Mouse (Mus musculus): ENCODE measurements at regions not wholly inside any gene's neighbourhood (a gene's known extent, or its start where the extent isn't known, plus 50 kb on each side); places are given as distances from the start of the nearest gene placed in this dataset.
"Not testable (repeated sequence)": the region's sequence is repeated elsewhere in the genome, so short reads cannot be mapped to it uniquely, and the experiment has no call there.

DNA sequence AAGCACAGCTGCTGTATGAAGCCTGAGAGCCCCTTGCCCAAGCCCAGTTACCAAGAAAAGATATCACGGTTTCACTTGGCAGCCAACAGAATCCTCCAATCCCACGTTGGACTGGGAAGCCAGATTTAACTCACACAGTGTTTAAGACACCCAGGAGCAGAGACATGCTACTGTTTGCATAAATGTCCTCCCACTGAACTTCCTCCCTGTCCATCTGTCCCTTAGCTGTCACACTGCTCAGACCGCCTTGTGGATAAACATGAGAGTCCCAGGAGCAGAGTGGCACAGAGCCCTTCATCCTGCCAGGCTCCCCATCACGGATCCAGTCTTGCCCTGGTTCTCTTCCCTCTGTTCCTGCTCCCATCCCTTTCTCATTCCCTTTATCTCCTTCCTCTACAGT, 194.9 kb upstream of the Nectin1 start:
- Histone ChIP-seq H3K9ac (ENCODE audit: low read depth, poor library complexity, severe bottlenecking) (no peak overlapping the region), H3K9me3 (replicated peaks; ENCODE audit: control insufficient read depth, insufficient read depth, low read length, poor library complexity, severe bottlenecking) (no peaks in the 10 kb centered on the region), H3K27ac (ENCODE audit: insufficient read depth, low read length) (no peak overlapping the region), H3K36me3 (ENCODE audit: control insufficient read depth, insufficient read depth, low read length, poor library complexity, severe bottlenecking) (no peaks in the 10 kb centered on the region), H3K27me3 (ENCODE audit: control insufficient read depth, insufficient read depth, low read length, poor library complexity, severe bottlenecking) (no peaks in the 10 kb centered on the region), H3K4me3 (ENCODE audit: low read depth, low read length) (no peak overlapping the region), H3K4me1 (ENCODE audit: control insufficient read depth, insufficient read depth, low read length) (no peaks in the 10 kb centered on the region)
- TF ChIP-seq POLR2A (IDR thresholded peaks at IDR 0.05; ENCODE audit: insufficient read depth, low read length), result no peak
- TF ChIP-seq CTCF (IDR thresholded peaks at IDR 0.05; ENCODE audit: low read depth, low read length), result no peak
- TF ChIP-seq EP300 (IDR thresholded peaks at IDR 0.05; ENCODE audit: insufficient read depth, low read depth, low read length), result no peak

- H3K9me3 ChIP-seq (replicated peaks; ENCODE audit: control insufficient read depth, insufficient read depth, low read length, poor library complexity, severe bottlenecking), result no peaks in the 10 kb centered on the region
- H3K9ac ChIP-seq (ENCODE audit: low read depth, poor library complexity, severe bottlenecking), result no peak overlapping the region
- no peaks in the 10 kb centered on the region for H3K36me3 ChIP-seq (ENCODE audit: control insufficient read depth, insufficient read depth, low read length, poor library complexity, severe bottlenecking)
- no peak overlapping the region for H3K4me3 ChIP-seq (ENCODE audit: low read depth, low read length)
- H3K27me3 ChIP-seq (ENCODE audit: control insufficient read depth, insufficient read depth, low read length, poor library complexity, severe bottlenecking), result no peaks in the 10 kb centered on the region
- no peak overlapping the region for H3K27ac ChIP-seq (ENCODE audit: insufficient read depth, low read length)
- no peaks in the 10 kb centered on the region for H3K4me1 ChIP-seq (ENCODE audit: control insufficient read depth, insufficient read depth, low read length)
- no peak for TF ChIP-seq POLR2A (IDR thresholded peaks at IDR 0.05; ENCODE audit: insufficient read depth, low read length)
- no peak for TF ChIP-seq EP300 (IDR thresholded peaks at IDR 0.05; ENCODE audit: insufficient read depth, low read depth, low read length)
- no peak for TF ChIP-seq CTCF (IDR thresholded peaks at IDR 0.05; ENCODE audit: low read depth, low read length)
Observed at GRCm38 (mm10) chr9:43549293-43549692, 194.5 kb upstream of the Nectin1 start.

GRCm38 (mm10) chr9:43552758-43553157, 191.0 kb upstream of the Nectin1 start:
- not testable (repeated sequence) for H3K36me3 ChIP-seq (ENCODE audit: control insufficient read depth, insufficient read depth, low read length, poor library complexity, severe bottlenecking); H3K9ac ChIP-seq (ENCODE audit: low read depth, poor library complexity, severe bottlenecking); H3K9me3 ChIP-seq (replicated peaks; ENCODE audit: control insufficient read depth, insufficient read depth, low read length, poor library complexity, severe bottlenecking); H3K4me1 ChIP-seq (ENCODE audit: control insufficient read depth, insufficient read depth, low read length); H3K4me3 ChIP-seq (ENCODE audit: low read depth, low read length); H3K27ac ChIP-seq (ENCODE audit: insufficient read depth, low read length); H3K27me3 ChIP-seq (ENCODE audit: control insufficient read depth, insufficient read depth, low read length, poor library complexity, severe bottlenecking)

DNA sequence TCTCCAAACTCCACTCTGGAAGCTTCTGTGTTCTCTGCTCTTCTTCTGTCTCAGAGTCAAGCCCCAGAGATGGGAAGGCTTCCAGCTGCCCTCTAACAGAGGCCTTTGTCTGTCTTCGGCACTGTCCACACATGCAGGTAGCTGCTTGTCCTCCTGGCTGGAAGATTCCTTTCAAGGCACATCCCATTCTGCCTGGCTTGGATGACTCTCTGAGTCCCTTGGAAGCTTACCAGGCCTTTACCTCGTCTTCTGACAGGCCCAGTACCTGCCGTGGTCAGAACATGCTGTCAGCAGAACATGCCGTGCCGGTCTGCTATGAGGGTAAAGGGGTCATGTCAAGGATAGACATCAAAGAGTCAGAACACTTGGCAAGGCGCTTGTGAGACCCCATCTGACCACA, 181.8 kb upstream of the Nectin1 start:
- no peak for TF ChIP-seq POLR2A (IDR thresholded peaks at IDR 0.05; ENCODE audit: insufficient read depth, low read length)
- TF ChIP-seq CTCF (IDR thresholded peaks at IDR 0.05; ENCODE audit: low read depth, low read length), result no peak
- no peak for TF ChIP-seq EP300 (IDR thresholded peaks at IDR 0.05; ENCODE audit: insufficient read depth, low read depth, low read length)
- Histone ChIP-seq H3K36me3 (ENCODE audit: control insufficient read depth, insufficient read depth, low read length, poor library complexity, severe bottlenecking) (no peaks in the 10 kb centered on the region), H3K9me3 (replicated peaks; ENCODE audit: control insufficient read depth, insufficient read depth, low read length, poor library complexity, severe bottlenecking) (no peaks in the 10 kb centered on the region), H3K9ac (ENCODE audit: low read depth, poor library complexity, severe bottlenecking) (no peak overlapping the region), H3K4me3 (ENCODE audit: low read depth, low read length) (no peak overlapping the region), H3K27ac (ENCODE audit: insufficient read depth, low read length) (no peak overlapping the region), H3K27me3 (ENCODE audit: control insufficient read depth, insufficient read depth, low read length, poor library complexity, severe bottlenecking) (no peaks in the 10 kb centered on the region), H3K4me1 (ENCODE audit: control insufficient read depth, insufficient read depth, low read length) (no peaks in the 10 kb centered on the region)

DNA sequence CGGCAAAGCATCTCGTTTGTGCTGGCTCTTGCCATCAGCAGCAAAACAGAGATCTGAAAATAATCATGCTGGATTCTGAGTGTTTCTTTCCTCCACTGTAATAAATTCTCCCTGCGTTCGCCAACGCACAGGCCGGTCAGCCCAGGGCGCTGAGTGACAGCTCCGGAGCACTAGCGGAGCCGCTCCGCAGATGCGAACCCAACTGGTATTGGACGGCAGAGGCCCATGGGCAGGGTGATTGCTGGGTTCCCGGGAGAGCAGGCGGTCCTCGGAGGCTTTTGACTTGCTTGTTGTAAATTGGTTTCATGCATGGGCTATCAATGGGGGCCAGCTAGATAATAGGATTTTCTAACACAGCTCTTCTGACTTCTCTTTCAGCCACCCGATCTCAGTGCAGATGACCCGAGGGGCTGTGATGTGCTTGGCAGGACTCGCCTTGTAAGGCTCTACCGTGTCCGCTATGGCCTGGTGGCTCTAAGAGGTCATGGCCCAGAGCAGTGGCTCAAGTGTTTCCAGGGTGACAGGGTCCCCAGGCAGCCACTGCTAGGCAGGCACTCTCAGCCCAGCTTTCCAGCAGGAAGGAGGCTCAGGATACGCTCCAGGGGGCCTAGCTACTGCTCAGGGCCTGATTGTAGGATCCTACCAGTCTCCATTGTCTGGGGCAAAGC, 179.4 kb upstream of the Nectin1 start:
- Histone ChIP-seq H3K36me3 (ENCODE audit: control insufficient read depth, insufficient read depth, low read length, poor library complexity, severe bottlenecking) (no peaks in the 10 kb centered on the region), H3K27ac (ENCODE audit: insufficient read depth, low read length) (no peak overlapping the region), H3K4me3 (ENCODE audit: low read depth, low read length) (no peak overlapping the region), H3K4me1 (ENCODE audit: control insufficient read depth, insufficient read depth, low read length) (no peaks in the 10 kb centered on the region), H3K9me3 (replicated peaks; ENCODE audit: control insufficient read depth, insufficient read depth, low read length, poor library complexity, severe bottlenecking) (no peaks in the 10 kb centered on the region), H3K9ac (ENCODE audit: low read depth, poor library complexity, severe bottlenecking) (no peak overlapping the region), H3K27me3 (ENCODE audit: control insufficient read depth, insufficient read depth, low read length, poor library complexity, severe bottlenecking) (no peaks in the 10 kb centered on the region)
- no peak for TF ChIP-seq POLR2A (IDR thresholded peaks at IDR 0.05; ENCODE audit: insufficient read depth, low read length)
- TF ChIP-seq CTCF (IDR thresholded peaks at IDR 0.05; ENCODE audit: low read depth, low read length), result no peak
- no peak for TF ChIP-seq EP300 (IDR thresholded peaks at IDR 0.05; ENCODE audit: insufficient read depth, low read depth, low read length)

DNA sequence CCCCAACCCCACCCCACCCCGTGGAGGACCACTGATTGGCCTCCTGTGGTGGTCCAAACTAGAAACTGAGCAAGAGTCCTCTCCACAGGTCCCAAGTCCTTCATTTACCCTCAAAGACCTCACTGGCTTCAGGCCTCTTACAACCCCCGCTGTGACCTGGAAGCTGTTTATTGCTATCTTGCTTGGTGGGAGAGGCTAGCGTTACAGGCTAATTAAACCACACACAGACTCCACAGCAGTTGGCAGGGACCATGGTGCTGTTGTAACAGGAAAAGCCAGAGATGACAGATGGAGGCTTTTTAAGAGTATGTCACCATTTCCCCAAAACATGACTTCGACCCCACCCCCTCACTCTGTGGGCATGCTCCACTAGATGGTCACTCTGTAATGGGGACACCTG, 174.9 kb upstream of the Nectin1 start:
- H3K27ac ChIP-seq (ENCODE audit: insufficient read depth, low read length), result no peak overlapping the region
- no peak for TF ChIP-seq POLR2A (IDR thresholded peaks at IDR 0.05; ENCODE audit: insufficient read depth, low read length)
- no peak for TF ChIP-seq CTCF (IDR thresholded peaks at IDR 0.05; ENCODE audit: low read depth, low read length)
- TF ChIP-seq EP300 (IDR thresholded peaks at IDR 0.05; ENCODE audit: insufficient read depth, low read depth, low read length), result no peak
- no peaks in the 10 kb centered on the region for H3K9me3 ChIP-seq (replicated peaks; ENCODE audit: control insufficient read depth, insufficient read depth, low read length, poor library complexity, severe bottlenecking)
- H3K27me3 ChIP-seq (ENCODE audit: control insufficient read depth, insufficient read depth, low read length, poor library complexity, severe bottlenecking), result no peaks in the 10 kb centered on the region
- no peak overlapping the region for H3K9ac ChIP-seq (ENCODE audit: low read depth, poor library complexity, severe bottlenecking)
- no peaks in the 10 kb centered on the region for H3K36me3 ChIP-seq (ENCODE audit: control insufficient read depth, insufficient read depth, low read length, poor library complexity, severe bottlenecking)
- H3K4me3 ChIP-seq (ENCODE audit: low read depth, low read length), result no peak overlapping the region
- H3K4me1 ChIP-seq (ENCODE audit: control insufficient read depth, insufficient read depth, low read length), result no peaks in the 10 kb centered on the region
